Mouse (Mus musculus) midbrain, embryonic 14.5 days (tissue): ENCODE measurements around the gene Mdc1. TPM values are rescaled to one million over a fixed set of nuclear protein-coding genes. Genes with fewer than 3 reads are reported as not detected.
"Not testable (repeated sequence)": the region's sequence is repeated elsewhere in the genome, so short reads cannot be mapped to it uniquely, and the experiment has no call there.

Source experiments
- ATAC-seq: fragments of 200-750 bp; cut with Nextera tagmentation; 2 replicates; pipeline ENCODE4 v1.8.0; 2017; ENCODE audit warnings: moderate number of reproducible peaks, moderate library complexity; ENCODE audit not compliant: low FRiP score, low TSS enrichment
- DNase-seq: peaks from one replicate; pipeline ENCODE4 v3.0.0-alpha.2; 2015
- H3K27ac ChIP-seq: fragments of 300-500 bp; sonication (generic); replicated peaks from 2 replicates; pipeline ENCODE4 v1.5.1; 2014; ENCODE audit warnings: mild to moderate bottlenecking, low read depth, low read length, moderate library complexity
- H3K27me3 ChIP-seq: fragments of 300-500 bp; sonication (generic); 2 replicates; pipeline ENCODE4 v1.6.1; 2014; ENCODE audit warnings: low read length, control low read depth, mixed read lengths; ENCODE audit not compliant: control insufficient read depth, insufficient read depth
- H3K36me3 ChIP-seq: fragments of 300-500 bp; sonication (generic); 2 replicates; pipeline ENCODE4 v1.6.1; 2014; ENCODE audit warnings: low read length, control low read depth; ENCODE audit not compliant: control insufficient read depth, insufficient read depth
- H3K4me1 ChIP-seq: fragments of 300-500 bp; sonication (generic); 2 replicates; pipeline ENCODE4 v1.6.1; 2014; ENCODE audit warnings: mild to moderate bottlenecking, antibody characterized with exemption, low read length, control low read depth; ENCODE audit not compliant: control insufficient read depth, insufficient read depth
- H3K4me2 ChIP-seq: fragments of 300-500 bp; sonication (generic); 2 replicates; pipeline ENCODE4 v1.6.1; 2014; ENCODE audit warnings: mild to moderate bottlenecking, low read length, moderate library complexity
- H3K4me3 ChIP-seq: fragments of 300-500 bp; sonication (generic); replicated peaks from 2 replicates; pipeline ENCODE4 v1.5.1; 2014; ENCODE audit warnings: low read depth, low read length
- H3K9ac ChIP-seq: fragments of 300-500 bp; sonication (generic); replicated peaks from 2 replicates; pipeline ENCODE4 v1.6.1; 2014; ENCODE audit warnings: mild to moderate bottlenecking, low read length, moderate library complexity
- H3K9me3 ChIP-seq: fragments of 300-500 bp; sonication (generic); 2 replicates; pipeline ENCODE4 v1.6.1; 2016; ENCODE audit warnings: low read length, control low read depth, mixed read lengths; ENCODE audit not compliant: control insufficient read depth
- whole genome bisulfite sequencing: fragments of 180-500 bp; shearing (Covaris S2); extraction: QIAGEN DNeasy Blood & Tissue Kit; methylation state at CpG from one replicate; pipeline ENCODE4 v1.1.7; 2014; 5-methylcytosine and 5-hydroxymethylcytosine counted together
- polyA plus RNA-seq: library from polyadenylated mRNA; unstranded; fragments of >200 nt; fragmentation: Nextera tagmentation; extraction: Ambion mirVana; gene quantifications from 2 replicates; pipeline ENCODE4 v1.2.1, GENCODE M21; 2014

Mdc1 gene
- polyA plus RNA-seq, 1 experiment from 2014 or later: 8.2 TPM

- DNase-seq (peak; percentile 95), ATAC-seq (peak; percentile 46)
- Histone ChIP-seq H3K4me3 (peak overlapping the region; percentile 64), H3K9me3 (no peaks in the 10 kb centered on the region), H3K27ac (peak overlapping the region; percentile 95), H3K27me3 (no peaks in the 10 kb centered on the region), H3K4me2 (peak overlapping the region; percentile 82), H3K4me1 (peaks cover 30% of the 10 kb centered on the region), H3K36me3 (peaks cover 48% of the 10 kb centered on the region), H3K9ac (peak overlapping the region; percentile 97)
- under 1% methylated on average over 24 of the region's 25 CpGs for WGBS
Observed at GRCm38 (mm10) chr17:35836991-35837422, 4.3 kb upstream of the Mdc1 start.

GRCm38 (mm10) chr17:35837487-35837886, 3.8 kb upstream of the Mdc1 start:
- 1% methylated on average over 18 of the region's 18 CpGs for WGBS
- H3K9ac ChIP-seq: peak overlapping the region; percentile 97
- peak overlapping the region; percentile 82 for H3K4me2 ChIP-seq
- peak overlapping the region; percentile 95 for H3K27ac ChIP-seq
- no peaks in the 10 kb centered on the region for H3K27me3 ChIP-seq
- no peaks in the 10 kb centered on the region for H3K9me3 ChIP-seq
- peaks cover 35% of the 10 kb centered on the region for H3K4me1 ChIP-seq
- H3K36me3 ChIP-seq: peaks cover 43% of the 10 kb centered on the region
- peak overlapping the region; percentile 64 for H3K4me3 ChIP-seq
- ATAC-seq (no peak; the same call in 1 of the 2 replicates), DNase-seq (peak; percentile 78)

- H3K4me1 ChIP-seq: peaks cover 37% of the 10 kb centered on the region
- H3K4me2 ChIP-seq: peak within 1 kb of the TSS; percentile 82
- peaks cover 37% of the 10 kb centered on the region for H3K36me3 ChIP-seq
- no peaks in the 10 kb centered on the region for H3K9me3 ChIP-seq
- peak within 1 kb of the TSS; percentile 64 for H3K4me3 ChIP-seq
- H3K9ac ChIP-seq: peak within 1 kb of the TSS; percentile 97
- WGBS: under 1% methylated on average over 29 of the region's 29 CpGs
- ATAC-seq (peak; percentile 82), DNase-seq (peak; percentile 99)
- no peaks in the 10 kb centered on the region for H3K27me3 ChIP-seq
- H3K27ac ChIP-seq: peak within 1 kb of the TSS; percentile 95
Observed at GRCm38 (mm10) chr17:35838122-35838544, 3.2 kb upstream of the Mdc1 start, which contains the start of gene Tubb5. TSS of gene Tubb5 (minus strand) at chr17:35838306.

GRCm38 (mm10) chr17:35838570-35838969, 2.7 kb upstream of the Mdc1 start:
- peaks cover 33% of the 10 kb centered on the region for H3K36me3 ChIP-seq
- H3K4me3 ChIP-seq: peak overlapping the region; percentile 64
- peak overlapping the region; percentile 65 for H3K9ac ChIP-seq
- WGBS: 3% methylated on average over 5 of the region's 5 CpGs
- H3K4me2 ChIP-seq: peak overlapping the region; percentile 74
- ATAC-seq (no peak), DNase-seq (no peak)
- no peaks in the 10 kb centered on the region for H3K9me3 ChIP-seq
- peak overlapping the region; percentile 86 for H3K27ac ChIP-seq
- no peaks in the 10 kb centered on the region for H3K27me3 ChIP-seq
- H3K4me1 ChIP-seq: peaks cover 37% of the 10 kb centered on the region

GRCm38 (mm10) chr17:35839002-35839401, 2.3 kb upstream of the Mdc1 start:
- 52% methylated on average over 3 of the region's 3 CpGs for WGBS
- peak overlapping the region; percentile 74 for H3K4me2 ChIP-seq
- H3K27ac ChIP-seq: peak overlapping the region; percentile 86
- H3K36me3 ChIP-seq: peaks cover 28% of the 10 kb centered on the region
- not testable (repeated sequence) for H3K27me3 ChIP-seq, ATAC-seq, DNase-seq, H3K9me3 ChIP-seq
- peak overlapping the region; percentile 64 for H3K4me3 ChIP-seq
- peaks cover 32% of the 10 kb centered on the region for H3K4me1 ChIP-seq
- H3K9ac ChIP-seq: peak overlapping the region; percentile 65; the same call in 1 of the 2 replicates

GRCm38 (mm10) chr17:35840561-35840960, 754 bp upstream of the Mdc1 start:
- WGBS: 58% methylated on average over 14 of the region's 14 CpGs
- H3K27ac ChIP-seq: peak overlapping the region; percentile 76; the same call in 1 of the 2 replicates
- H3K4me1 ChIP-seq: peaks cover 21% of the 10 kb centered on the region
- peak overlapping the region; percentile 69 for H3K4me2 ChIP-seq
- H3K9me3 ChIP-seq: no peaks in the 10 kb centered on the region
- no peaks in the 10 kb centered on the region for H3K27me3 ChIP-seq
- ATAC-seq (no peak), DNase-seq (no peak)
- H3K36me3 ChIP-seq: peaks cover 22% of the 10 kb centered on the region
- no peak overlapping the region; the same call in 1 of the 2 replicates for H3K9ac ChIP-seq
- peak overlapping the region; percentile 56 for H3K4me3 ChIP-seq

- peak overlapping the region; percentile 60; the same call in 1 of the 2 replicates for H3K27ac ChIP-seq
- no peaks in the 10 kb centered on the region for H3K9me3 ChIP-seq
- H3K4me1 ChIP-seq: peaks cover 16% of the 10 kb centered on the region
- H3K36me3 ChIP-seq: peaks cover 19% of the 10 kb centered on the region
- H3K4me2 ChIP-seq: peak overlapping the region; percentile 69
- no peaks in the 10 kb centered on the region for H3K27me3 ChIP-seq
- 16% methylated on average over 11 of the region's 11 CpGs for WGBS
- ATAC-seq: no peak
- H3K9ac ChIP-seq: peak overlapping the region; percentile 57
- no peak for DNase-seq
- peak overlapping the region; percentile 56 for H3K4me3 ChIP-seq
Observed at GRCm38 (mm10) chr17:35842006-35842405, 691 bp downstream of the Mdc1 start.

GRCm38 (mm10) chr17:35843514-35843913, 2.2 kb downstream of the Mdc1 start:
- ATAC-seq: no peak
- 96% methylated on average over 3 of the region's 3 CpGs for WGBS
- Histone ChIP-seq H3K36me3 (peaks cover 34% of the 10 kb centered on the region), H3K27me3 (no peaks in the 10 kb centered on the region), H3K9me3 (no peaks in the 10 kb centered on the region), H3K4me2 (no peak overlapping the region), H3K4me3 (no peak overlapping the region), H3K9ac (no peak overlapping the region), H3K4me1 (peaks cover 16% of the 10 kb centered on the region), H3K27ac (no peak overlapping the region)
- no peak for DNase-seq

GRCm38 (mm10) chr17:35848112-35848511, 6.8 kb downstream of the Mdc1 start:
- Histone ChIP-seq H3K27ac (no peak overlapping the region), H3K4me1 (no peaks in the 10 kb centered on the region), H3K36me3 (peaks cover 76% of the 10 kb centered on the region), H3K9ac (no peak overlapping the region), H3K9me3 (no peaks in the 10 kb centered on the region), H3K4me2 (no peak overlapping the region), H3K4me3 (no peak overlapping the region), H3K27me3 (no peaks in the 10 kb centered on the region)
- WGBS: 55% methylated on average over 1 of the region's 1 CpGs
- DNase-seq (no peak), ATAC-seq (no peak)
